Mouse (Mus musculus): ENCODE results near the gene Kcnk16. TPM values are rescaled to one million over a fixed set of nuclear protein-coding genes. Genes with fewer than 3 reads are reported as not detected.
"Not testable (repeated sequence)": the region's sequence is repeated elsewhere in the genome, so short reads cannot be mapped to it uniquely, and the experiment has no call there.

Gene Kcnk16
- total RNA-seq (2021) = not detected
- long read RNA-seq, experiment 1 = 0 reads
- long read RNA-seq, experiment 2 = 0 reads

- peak in 1 of 2 experiments; percentile 13 for DNase-seq (ENCODE audit: low spot score in 2 of 2)
Observed at GRCm38 (mm10) chr14:20269082-20269809, at the start of gene Kcnk16. Gene Kcnk16, minus strand, starts transcription at chr14:20269199.

GRCm38 (mm10) chr14:20315137-20315536 is 46.1 kb upstream of the Kcnk16 start:
- DNase-seq (ENCODE audit: low spot score in 2 of 2) = no peak

DNA sequence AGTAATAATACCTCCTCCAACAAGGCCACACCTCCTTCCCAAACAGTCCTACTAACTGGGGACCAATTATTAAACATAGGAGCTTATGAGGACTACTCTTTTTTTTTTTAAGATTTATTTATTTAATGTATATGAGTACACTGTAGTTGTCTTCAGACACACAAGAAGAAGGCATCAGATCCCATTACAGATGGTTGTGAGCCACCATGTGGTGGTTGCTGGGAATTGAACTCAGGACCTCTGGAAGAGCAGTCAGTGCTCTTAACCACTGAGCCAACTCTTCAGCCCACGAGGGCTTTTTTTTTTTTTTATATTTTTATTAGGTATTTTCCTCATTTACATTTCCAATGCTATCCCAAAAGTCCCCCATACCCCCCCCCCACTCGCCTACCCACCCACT is 36.1 kb upstream of the Kcnk16 start:
- not testable (repeated sequence) for DNase-seq (ENCODE audit: low spot score in 2 of 2)

DNA sequence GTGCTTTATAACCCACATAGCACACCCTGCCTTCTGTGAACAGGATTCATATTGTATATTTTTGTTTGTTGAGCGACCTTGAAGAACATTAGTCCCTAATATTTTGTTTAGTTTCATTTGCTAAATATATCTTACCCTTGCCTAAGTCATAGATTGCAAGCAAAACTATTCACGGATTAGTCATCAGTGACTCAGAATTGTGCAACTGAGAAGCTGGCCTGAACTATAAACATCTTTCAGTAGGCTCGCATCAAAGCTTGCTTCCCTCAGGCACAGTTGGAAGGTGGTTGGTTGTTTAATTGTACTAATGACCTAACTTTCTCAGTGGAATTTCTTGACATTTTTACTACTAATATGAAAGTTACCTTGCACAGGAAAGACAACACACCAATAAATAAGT is 29.1 kb upstream of the Kcnk16 start:
- DNase-seq (ENCODE audit: low spot score in 2 of 2) = peak in 1 of 2 experiments; percentile 14

DNA sequence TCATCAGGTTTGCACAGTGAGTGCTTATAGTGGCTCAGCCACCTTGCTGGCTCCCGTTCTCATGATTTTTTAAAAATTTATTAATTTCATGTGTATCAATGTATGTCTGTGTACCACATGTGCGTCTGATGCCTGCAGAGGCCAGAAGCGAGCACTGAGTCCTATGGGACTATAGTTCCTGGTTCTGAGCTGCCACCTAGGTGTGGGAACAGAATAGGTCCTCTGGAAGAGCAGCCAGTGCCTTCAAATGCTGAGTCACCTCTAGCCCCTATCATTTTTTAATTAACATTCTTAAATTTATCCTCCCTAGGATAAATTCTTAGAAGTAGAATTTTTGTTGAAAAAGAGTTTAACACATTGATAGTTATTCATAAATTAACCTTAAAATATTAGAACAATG is 28.6 kb upstream of the Kcnk16 start:
- DNase-seq (ENCODE audit: low spot score in 2 of 2) = no peak

- no peak for DNase-seq (ENCODE audit: low spot score in 2 of 2)
Observed at GRCm38 (mm10) chr14:20294947-20295346, 25.9 kb upstream of the Kcnk16 start.

GRCm38 (mm10) chr14:20294117-20294892 is 25.3 kb upstream of the Kcnk16 start, which contains the start of gene Nudt13:
Gene Nudt13, plus strand, starts transcription at chr14:20294697.
- DNase-seq (ENCODE audit: low spot score in 2 of 2) = peak; percentile 62 to 65

GRCm38 (mm10) chr14:20291391-20291790 is 22.4 kb upstream of the Kcnk16 start:
- DNase-seq (ENCODE audit: low spot score in 2 of 2) = no peak

DNA sequence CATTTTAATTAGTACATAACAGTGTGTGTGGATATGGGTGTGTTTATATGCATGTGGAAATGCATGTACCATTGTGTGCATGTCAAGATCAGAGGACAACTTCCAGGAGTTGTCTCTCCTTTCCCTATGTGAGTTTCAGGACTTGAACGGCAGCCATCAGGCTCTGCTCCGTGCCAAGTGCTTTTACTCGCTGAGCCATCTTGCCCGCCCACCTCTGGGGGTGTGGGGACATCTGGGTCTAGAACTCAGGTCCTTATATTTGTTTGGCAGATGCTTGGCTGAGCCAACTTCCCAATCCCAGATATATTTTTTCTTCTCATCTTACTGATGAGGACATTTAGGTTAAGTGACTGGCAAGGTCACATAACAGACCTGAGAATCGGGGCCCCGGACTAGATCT is 578 bp downstream of the Kcnk16 start:
- DNase-seq (ENCODE audit: low spot score in 2 of 2) = peak in 1 of 2 experiments; percentile 17

DNA sequence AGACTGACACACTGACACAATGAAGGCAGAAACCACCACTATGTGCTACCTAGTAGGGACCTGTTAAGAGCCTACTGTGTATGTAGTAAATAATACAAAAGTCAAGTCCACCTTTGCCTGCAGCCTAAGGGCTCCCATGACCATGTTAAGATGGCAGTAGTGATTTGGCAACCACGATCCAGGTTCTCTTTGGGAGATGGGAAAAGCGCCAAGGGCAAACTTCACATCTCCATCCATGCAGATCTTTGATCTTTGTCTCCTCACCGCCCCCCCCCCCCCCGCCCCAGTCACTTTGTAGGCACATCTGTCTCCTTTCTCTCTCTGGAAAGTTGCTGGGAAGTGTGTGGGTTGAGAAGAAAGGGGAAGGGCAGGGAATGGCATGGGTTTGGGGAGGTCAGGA is 6.7 kb downstream of the Kcnk16 start:
- DNase-seq (ENCODE audit: low spot score in 2 of 2) = no peak

DNA sequence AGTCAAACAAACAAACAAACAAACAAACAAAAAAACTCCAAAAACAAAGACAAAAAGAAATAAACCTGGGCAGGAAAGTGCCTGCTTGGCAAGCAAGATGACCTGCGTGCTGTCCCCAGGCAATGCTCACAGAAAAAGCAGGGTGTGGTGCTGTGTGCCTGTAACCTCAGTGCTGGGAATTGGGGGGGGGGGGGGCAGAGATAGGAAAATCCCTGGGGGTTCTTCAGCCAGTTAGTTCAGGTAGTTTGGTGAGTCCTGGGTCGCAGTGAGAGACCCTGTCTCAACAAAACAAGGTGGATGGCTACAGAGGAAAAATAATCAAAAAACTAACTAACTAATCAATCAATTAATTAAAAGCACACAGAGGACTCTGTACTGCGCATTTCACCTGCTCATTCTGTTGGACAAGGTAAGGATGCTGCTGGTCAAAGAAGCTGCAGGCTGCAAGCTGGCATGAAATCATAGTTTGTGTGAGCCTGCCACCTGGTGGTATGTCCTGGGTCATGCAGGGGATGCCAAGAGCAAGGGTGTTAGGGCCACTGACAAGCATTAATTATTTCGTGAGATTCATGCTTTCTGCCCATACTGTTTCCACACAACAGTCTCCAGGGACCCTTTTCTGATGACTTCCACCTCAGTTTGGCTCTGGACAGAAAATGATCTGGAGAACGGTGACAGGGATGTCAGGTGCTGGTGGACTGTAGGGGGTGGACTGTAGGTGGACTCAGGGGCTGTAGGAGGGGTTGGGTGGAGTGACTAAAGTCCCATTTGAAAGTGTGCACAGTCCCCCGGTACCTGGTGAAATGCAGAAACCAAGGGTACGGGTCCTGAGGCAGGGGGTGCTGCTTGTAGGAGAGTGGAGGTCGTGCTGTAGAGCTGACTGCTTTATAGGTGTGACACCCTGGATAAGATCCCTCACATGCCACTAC is 10.6 kb downstream of the Kcnk16 start:
- peak; percentile 84 for DNase-seq (ENCODE audit: low spot score in 2 of 2)

GRCm38 (mm10) chr14:20250237-20251171 is 18.5 kb downstream of the Kcnk16 start:
- no peak for DNase-seq (ENCODE audit: low spot score in 2 of 2)

- DNase-seq (ENCODE audit: low spot score in 2 of 2) = no peak
Observed at GRCm38 (mm10) chr14:20248001-20248400, 21.0 kb downstream of the Kcnk16 start.

DNA sequence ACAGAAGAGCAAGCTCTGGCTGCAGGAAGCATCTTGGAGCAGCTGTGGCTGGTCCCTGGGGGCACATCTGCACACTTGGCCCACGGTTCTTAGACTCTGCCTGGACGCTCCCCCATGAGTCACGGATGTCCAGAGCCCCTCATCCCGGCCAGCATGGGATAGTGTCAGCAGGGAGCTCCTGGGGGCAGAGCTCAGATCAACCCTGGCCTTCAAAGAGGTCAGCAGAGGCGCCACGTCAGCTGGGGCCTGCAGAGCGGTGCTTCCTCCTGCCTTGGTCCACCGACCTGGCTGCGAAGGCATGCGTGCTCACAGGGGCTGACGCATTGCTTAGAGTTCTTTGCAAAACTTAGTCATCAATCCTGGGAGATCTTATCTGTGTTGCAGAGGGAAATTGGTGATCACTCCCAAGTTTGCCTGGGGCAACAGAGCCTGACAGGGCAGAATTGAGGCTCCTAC is 22.2 kb downstream of the Kcnk16 start:
- peak in 1 of 2 experiments; percentile 33 for DNase-seq (ENCODE audit: low spot score in 2 of 2)

DNA sequence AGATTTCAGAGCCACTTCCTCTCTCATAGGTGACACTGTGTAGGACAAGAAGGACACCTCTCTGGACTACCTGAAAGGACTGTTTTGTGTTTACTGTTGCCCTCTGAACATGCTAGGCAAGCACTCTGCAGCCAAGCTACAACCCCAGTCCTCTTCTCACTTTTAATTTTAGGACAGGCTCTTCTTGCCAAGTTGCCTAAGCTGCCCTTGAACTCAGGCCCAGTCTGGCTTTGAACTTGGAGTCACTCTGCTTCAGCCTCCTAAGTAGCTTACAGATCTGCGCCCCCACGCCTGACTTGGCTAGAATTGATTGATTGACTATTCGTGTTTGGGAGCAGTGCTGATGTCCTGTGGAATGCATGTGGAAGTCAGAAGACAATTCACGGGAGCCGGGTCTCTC is 23.1 kb downstream of the Kcnk16 start:
- no peak for DNase-seq (ENCODE audit: low spot score in 2 of 2)

DNA sequence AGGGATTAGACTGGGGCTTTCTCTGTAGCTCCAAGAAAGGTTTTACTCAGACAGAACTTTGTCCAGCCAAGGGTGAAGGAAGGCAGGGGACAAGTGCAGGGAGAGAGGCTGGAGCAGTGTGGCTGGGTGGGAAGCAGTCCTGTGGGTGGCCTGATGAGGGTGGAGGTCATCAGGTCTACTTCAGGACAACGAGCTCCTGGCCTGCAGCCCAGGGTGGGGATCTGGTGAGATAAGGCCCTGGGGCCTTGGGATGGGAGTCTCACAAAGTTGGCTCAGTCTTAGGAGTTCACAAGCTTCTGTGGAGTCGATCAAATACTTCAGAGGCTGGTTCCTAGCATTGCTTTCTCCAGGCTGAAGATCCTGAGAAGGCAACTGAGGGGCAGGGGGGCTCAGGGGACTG is 23.7 kb downstream of the Kcnk16 start:
- no peak for DNase-seq (ENCODE audit: low spot score in 2 of 2)

- no peak for DNase-seq (ENCODE audit: low spot score in 2 of 2)
Observed at GRCm38 (mm10) chr14:20243158-20243557, 25.8 kb downstream of the Kcnk16 start.

GRCm38 (mm10) chr14:20242454-20242853 is 26.5 kb downstream of the Kcnk16 start:
- no peak for DNase-seq (ENCODE audit: low spot score in 2 of 2)

DNA sequence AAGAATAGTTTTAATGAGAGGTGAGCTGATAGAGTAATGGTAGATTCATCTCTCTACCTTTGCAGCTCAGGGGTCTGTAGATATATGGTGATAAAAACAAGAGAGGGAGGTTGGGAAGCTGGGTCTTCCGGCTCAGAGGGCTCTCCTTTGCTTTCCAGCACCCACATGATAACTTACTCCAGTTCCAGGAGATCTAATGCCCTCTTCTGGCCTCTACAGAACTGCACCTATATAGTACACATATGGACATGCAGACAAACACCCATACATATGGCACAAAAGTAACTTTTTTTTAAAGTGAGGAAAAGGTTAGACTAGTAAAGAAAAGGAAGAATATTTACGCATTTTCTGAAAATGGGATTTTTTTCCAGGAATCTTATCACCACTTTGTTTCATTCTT is 34.6 kb downstream of the Kcnk16 start:
- no peak for DNase-seq (ENCODE audit: low spot score in 2 of 2)
